Mouse (Mus musculus): ENCODE results near the gene Hbp1. TPM values are rescaled to one million over a fixed set of nuclear protein-coding genes. Genes with fewer than 3 reads are reported as not detected.

Hbp1 gene
- total and polyA plus RNA-seq, 3 experiments = 58.2 to 67.2 (median 65.4) TPM

DNA sequence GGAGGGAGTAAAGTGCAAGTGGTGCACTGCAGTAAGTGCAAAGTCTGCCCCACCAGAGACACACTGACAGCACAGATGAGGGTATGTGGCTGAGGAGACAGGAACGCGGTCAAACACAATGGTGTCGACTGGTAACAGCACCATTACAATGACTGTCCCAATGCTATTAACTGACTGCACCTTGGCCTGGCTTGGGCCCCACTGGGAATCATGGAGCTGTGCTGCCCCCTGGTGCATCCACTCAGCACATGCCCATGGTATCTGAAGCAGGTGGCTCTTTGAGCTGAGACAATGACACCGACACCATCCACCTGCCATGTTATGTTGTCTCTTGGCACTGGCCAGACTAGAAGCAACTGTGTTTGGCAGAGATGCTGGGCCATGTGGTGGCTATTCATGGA lies 23.7 kb downstream of the Hbp1 start:
- H3K27ac ChIP-seq = no peak overlapping the region; the same call in 1 of the 2 replicates
- no peak overlapping the region for H3K4me3 ChIP-seq
- intact Hi-C loops (cut with DNase I) = loop anchor here (5.0 to 10.0 kb wide), 3 partner anchors 209 to 552 kb away; partner anchors contain the start of genes Cog5 and Dus4l
- TF ChIP-seq EP300 (IDR thresholded peaks at IDR 0.05; ENCODE audit: insufficient read depth, low read depth, low read length) (peak; percentile 97), CTCF (IDR thresholded peaks at IDR 0.05) (peak; percentile 82), POLR2A (IDR thresholded peaks at IDR 0.05; ENCODE audit: insufficient read depth, low read depth, low read length) (no peak)
- H3K79me2 ChIP-seq (replicated peaks; ENCODE audit: control insufficient read depth, insufficient read depth, low read length) = no peaks in the 10 kb centered on the region
- H3K4me1 ChIP-seq (ENCODE audit: control insufficient read depth, insufficient read depth, low read length) = no peaks in the 10 kb centered on the region; the same call in 1 of the 2 replicates
- DNase-seq = peak; percentile 79 to 82
- H3K27me3 ChIP-seq (ENCODE audit: control insufficient read depth, insufficient read depth, low read length) = no peaks in the 10 kb centered on the region
- peaks cover 33% of the 10 kb centered on the region for H3K36me3 ChIP-seq (ENCODE audit: control insufficient read depth, insufficient read depth, low read length)
- H3K9ac ChIP-seq (ENCODE audit: low read depth, low read length) = no peak overlapping the region
- WGBS = 48% methylated on average over 4 of the region's 4 CpGs

DNA sequence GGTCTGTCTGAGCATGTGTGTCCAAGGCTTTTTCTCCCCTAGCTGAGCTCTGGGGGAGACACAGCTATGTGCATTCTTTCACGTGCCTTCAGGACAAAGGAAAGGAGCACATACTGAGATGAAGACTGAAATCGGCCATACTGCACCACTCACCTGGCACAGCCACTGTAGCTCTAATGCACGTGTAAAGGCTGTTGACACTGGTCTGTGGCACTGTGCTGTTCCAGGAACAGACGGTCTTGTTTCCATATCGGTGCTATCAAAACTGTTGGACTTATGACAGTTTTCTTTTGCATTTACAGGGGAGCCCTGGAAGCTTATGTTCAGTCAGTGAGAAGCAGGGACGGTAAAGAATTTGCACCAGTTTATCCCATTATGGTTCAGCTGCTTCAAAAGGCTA lies 25.0 kb downstream of the Hbp1 start:
- no peak overlapping the region for H3K9ac ChIP-seq (ENCODE audit: low read depth, low read length)
- no peak for TF ChIP-seq EP300 (IDR thresholded peaks at IDR 0.05; ENCODE audit: insufficient read depth, low read depth, low read length)
- no peak for TF ChIP-seq POLR2A (IDR thresholded peaks at IDR 0.05; ENCODE audit: insufficient read depth, low read depth, low read length)
- TF ChIP-seq CTCF (IDR thresholded peaks at IDR 0.05) = no peak
- no peak overlapping the region for H3K4me3 ChIP-seq
- no peaks in the 10 kb centered on the region; the same call in 1 of the 2 replicates for H3K4me1 ChIP-seq (ENCODE audit: control insufficient read depth, insufficient read depth, low read length)
- no peaks in the 10 kb centered on the region for H3K27me3 ChIP-seq (ENCODE audit: control insufficient read depth, insufficient read depth, low read length)
- no peak overlapping the region for H3K27ac ChIP-seq
- H3K36me3 ChIP-seq (ENCODE audit: control insufficient read depth, insufficient read depth, low read length) = peaks cover 24% of the 10 kb centered on the region
- DNase-seq = no peak
- intact Hi-C loops (cut with DNase I) = loop anchor here (5.0 to 10.0 kb wide), 3 partner anchors 208 to 551 kb away; partner anchors contain the start of genes Cog5 and Dus4l
- 64% methylated on average over 6 of the region's 6 CpGs for WGBS
- H3K79me2 ChIP-seq (replicated peaks; ENCODE audit: control insufficient read depth, insufficient read depth, low read length) = no peaks in the 10 kb centered on the region

DNA sequence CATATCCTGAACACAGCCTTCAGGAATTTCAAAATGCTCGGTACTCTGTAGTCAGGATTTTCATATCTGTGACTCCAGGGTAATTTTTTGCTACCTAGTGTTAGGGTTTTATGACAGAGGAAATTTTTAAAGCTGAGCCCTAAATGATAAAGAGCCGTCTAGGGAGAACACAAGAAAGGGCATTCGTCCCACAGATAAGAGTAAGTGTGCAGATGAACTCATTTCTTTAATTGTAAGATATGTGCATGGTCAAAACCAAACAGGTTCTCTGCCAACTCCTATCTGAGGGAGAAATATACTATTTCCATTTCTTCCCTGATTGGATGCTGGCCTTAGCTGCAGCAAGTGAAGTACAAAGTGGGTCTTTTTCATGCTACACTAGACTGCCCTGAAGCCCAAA lies 26.2 kb downstream of the Hbp1 start:
- 53% methylated on average over 3 of the region's 3 CpGs for WGBS
- H3K4me1 ChIP-seq (ENCODE audit: control insufficient read depth, insufficient read depth, low read length) = no peaks in the 10 kb centered on the region; the same call in 1 of the 2 replicates
- H3K27me3 ChIP-seq (ENCODE audit: control insufficient read depth, insufficient read depth, low read length) = no peaks in the 10 kb centered on the region
- no peak for DNase-seq
- H3K27ac ChIP-seq = no peak overlapping the region
- intact Hi-C loops (cut with DNase I) = loop anchor here (5.0 to 10.0 kb wide), 3 partner anchors 269 to 549 kb away; partner anchors contain the start of genes Cog5 and Dus4l
- H3K36me3 ChIP-seq (ENCODE audit: control insufficient read depth, insufficient read depth, low read length) = peaks cover 20% of the 10 kb centered on the region
- TF ChIP-seq POLR2A (IDR thresholded peaks at IDR 0.05; ENCODE audit: insufficient read depth, low read depth, low read length) = no peak
- TF ChIP-seq EP300 (IDR thresholded peaks at IDR 0.05; ENCODE audit: insufficient read depth, low read depth, low read length) = no peak
- TF ChIP-seq CTCF (IDR thresholded peaks at IDR 0.05) = no peak
- no peak overlapping the region for H3K9ac ChIP-seq (ENCODE audit: low read depth, low read length)
- no peak overlapping the region for H3K4me3 ChIP-seq
- H3K79me2 ChIP-seq (replicated peaks; ENCODE audit: control insufficient read depth, insufficient read depth, low read length) = no peaks in the 10 kb centered on the region

DNA sequence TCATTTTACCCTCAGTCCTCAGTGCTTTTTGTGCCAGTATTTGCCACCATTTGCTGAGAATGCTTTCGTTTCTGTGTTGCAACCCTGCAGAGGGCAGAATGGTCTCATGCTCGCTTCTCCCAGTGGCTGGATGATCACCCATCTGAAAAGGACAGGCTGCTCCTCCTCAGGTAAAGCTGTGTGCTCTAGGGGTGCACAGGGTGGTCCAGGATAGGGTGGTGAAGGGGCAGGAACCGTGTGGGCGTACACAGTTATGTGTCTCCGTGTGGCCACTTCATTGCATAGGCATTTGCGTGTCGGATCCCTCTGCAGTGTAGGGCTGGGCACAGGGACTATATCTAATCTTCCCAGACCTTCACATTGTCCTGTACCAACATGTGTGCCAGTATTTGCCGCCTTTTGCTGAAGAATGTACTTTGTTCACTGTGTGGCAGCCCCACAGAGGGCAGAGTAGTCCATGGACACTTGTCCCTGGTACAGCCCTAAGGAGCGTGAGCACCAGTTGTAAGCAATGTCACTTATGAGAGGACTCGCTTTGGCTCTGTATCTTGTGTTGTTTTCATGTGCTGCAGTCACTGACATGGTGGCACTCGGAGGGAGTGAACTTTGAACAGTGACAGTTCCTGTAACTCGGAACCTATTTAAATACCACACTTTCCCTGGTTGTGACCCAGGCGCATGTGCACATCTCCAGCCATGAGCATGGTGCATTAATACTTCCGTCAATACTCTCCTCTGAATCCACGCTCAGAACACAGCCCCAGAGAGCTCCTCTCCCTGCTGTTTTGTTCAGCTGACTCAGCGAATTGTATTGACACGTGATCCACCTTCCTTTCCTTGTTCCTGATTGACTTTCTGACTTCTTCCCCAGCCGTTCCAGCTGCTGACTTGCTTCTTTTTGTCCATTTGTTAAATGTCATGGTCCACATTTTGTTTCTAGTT lies 29.6 kb downstream of the Hbp1 start:
- WGBS = 80% methylated on average over 18 of the region's 18 CpGs
- no peaks in the 10 kb centered on the region for H3K4me1 ChIP-seq (ENCODE audit: control insufficient read depth, insufficient read depth, low read length)
- DNase-seq = no peak
- intact Hi-C loops (cut with DNase I) = loop anchor here (5.0 to 10.0 kb wide), 3 partner anchors 266 to 546 kb away; partner anchors contain the start of genes Cog5 and Dus4l
- peaks cover 4% of the 10 kb centered on the region for H3K36me3 ChIP-seq (ENCODE audit: control insufficient read depth, insufficient read depth, low read length)
- H3K27me3 ChIP-seq (ENCODE audit: control insufficient read depth, insufficient read depth, low read length) = no peaks in the 10 kb centered on the region
- H3K79me2 ChIP-seq (replicated peaks; ENCODE audit: control insufficient read depth, insufficient read depth, low read length) = no peaks in the 10 kb centered on the region
- H3K9ac ChIP-seq (ENCODE audit: low read depth, low read length) = no peak overlapping the region
- TF ChIP-seq CTCF (IDR thresholded peaks at IDR 0.05) (no peak), POLR2A (IDR thresholded peaks at IDR 0.05; ENCODE audit: insufficient read depth, low read depth, low read length) (no peak), EP300 (IDR thresholded peaks at IDR 0.05; ENCODE audit: insufficient read depth, low read depth, low read length) (no peak)
- H3K4me3 ChIP-seq = no peak overlapping the region
- no peak overlapping the region for H3K27ac ChIP-seq

DNA sequence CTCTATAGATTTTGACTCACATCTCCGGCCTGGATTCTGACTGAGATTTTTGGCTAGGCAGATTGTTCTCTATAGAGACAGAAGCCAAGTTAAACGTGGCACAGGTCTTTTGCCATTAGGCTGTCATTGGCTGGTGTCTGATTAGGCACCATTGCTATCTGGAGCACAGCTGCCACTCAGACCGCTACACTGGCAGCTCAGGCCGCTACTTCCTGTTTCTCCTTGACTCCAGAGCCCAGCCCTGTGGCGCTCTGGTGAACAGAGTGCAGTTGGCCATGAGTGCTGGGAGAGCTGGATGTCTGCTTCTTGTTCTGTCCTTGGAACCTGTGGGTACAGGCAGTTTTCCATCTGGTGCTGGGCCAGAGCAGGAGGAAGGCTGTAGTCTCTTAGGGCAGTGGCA lies 33.1 kb downstream of the Hbp1 start:
- Histone ChIP-seq H3K27me3 (ENCODE audit: control insufficient read depth, insufficient read depth, low read length) (no peaks in the 10 kb centered on the region), H3K4me1 (ENCODE audit: control insufficient read depth, insufficient read depth, low read length) (0 out of 2 replicates have a peak, but pooled peaks cover 2% of the 10 kb centered on the region), H3K27ac (peak overlapping the region; percentile 73), H3K36me3 (ENCODE audit: control insufficient read depth, insufficient read depth, low read length) (no peaks in the 10 kb centered on the region), H3K9ac (ENCODE audit: low read depth, low read length) (no peak overlapping the region), H3K4me3 (no peak overlapping the region), H3K79me2 (replicated peaks; ENCODE audit: control insufficient read depth, insufficient read depth, low read length) (no peaks in the 10 kb centered on the region)
- intact Hi-C loops (cut with DNase I) = loop anchor here (5.0 kb wide), 1 partner anchor 70 kb away; no protein-coding TSS in a partner anchor
- TF ChIP-seq CTCF (IDR thresholded peaks at IDR 0.05) (no peak), EP300 (IDR thresholded peaks at IDR 0.05; ENCODE audit: insufficient read depth, low read depth, low read length) (peak; percentile 71; the same call in 1 of the 2 replicates), POLR2A (IDR thresholded peaks at IDR 0.05; ENCODE audit: insufficient read depth, low read depth, low read length) (peak; percentile 48; the same call in 1 of the 2 replicates)
- peak; percentile 71 to 85 for DNase-seq
- 23% methylated on average over 5 of the region's 5 CpGs for WGBS

All from heart, adult 2 months (tissue).